Mouse (Mus musculus): ENCODE results near the gene Ap3m1. TPM values are rescaled to one million over a fixed set of nuclear protein-coding genes. Genes with fewer than 3 reads are reported as not detected.

The Ap3m1 gene
- total RNA-seq, 1 experiment: 48.5 TPM

- no peak for TF ChIP-seq CHD2 (IDR thresholded peaks at IDR 0.05; ENCODE audit: low read depth, low read length)
- no peak for TF ChIP-seq MAFK (IDR thresholded peaks at IDR 0.05; ENCODE audit: insufficient read depth, low read depth, low read length)
- no peak for TF ChIP-seq HCFC1 (IDR thresholded peaks at IDR 0.05; ENCODE audit: borderline replicate concordance, insufficient read depth, low read length)
- no peak for TF ChIP-seq ZNF384 (IDR thresholded peaks at IDR 0.05; ENCODE audit: low read depth, low read length)
- no peak for TF ChIP-seq ZC3H11A (IDR thresholded peaks at IDR 0.05; ENCODE audit: borderline replicate concordance, low read depth, low read length)
- DNase-seq (ENCODE audit: low read depth, low spot score): peak; percentile 38
- no peaks in the 10 kb centered on the region for H3K4me1 ChIP-seq (ENCODE audit: control insufficient read depth in 2 of 2, insufficient read depth in 2 of 2, low read length in 2 of 2, poor library complexity in 1 of 2)
- in situ Hi-C loops (cut with MboI; ENCODE audit: low sequenced_read_pairs in 2 of 2, unreplicated experiment in 2 of 2): no loop called here
- H3K27ac ChIP-seq (ENCODE audit: insufficient read depth, low read depth, low read length, poor library complexity, severe bottlenecking): no peak overlapping the region
- H3K4me3 ChIP-seq (ENCODE audit: insufficient read depth in 1 of 2, low read depth in 1 of 2, low read length in 2 of 2, poor library complexity in 1 of 2, severe bottlenecking in 1 of 2): no peak overlapping the region
- H3K9me3 ChIP-seq (ENCODE audit: control insufficient read depth, insufficient read depth, low read depth, low read length): no peaks in the 10 kb centered on the region
- no peaks in the 10 kb centered on the region for H3K36me3 ChIP-seq (ENCODE audit: control insufficient read depth, insufficient read depth, low read length, poor library complexity, severe bottlenecking)
- no peak overlapping the region for H3K9ac ChIP-seq (ENCODE audit: insufficient read depth, low read depth, low read length, poor library complexity, severe bottlenecking)
Measured at GRCm38 (mm10) chr14:20993067-20993691, 59.1 kb downstream of the Ap3m1 start.

- Histone ChIP-seq H3K36me3 (ENCODE audit: control insufficient read depth, insufficient read depth, low read length, poor library complexity, severe bottlenecking) (no peaks in the 10 kb centered on the region), H3K9me3 (ENCODE audit: control insufficient read depth, insufficient read depth, low read depth, low read length) (no peaks in the 10 kb centered on the region), H3K4me3 (ENCODE audit: insufficient read depth in 1 of 2, low read depth in 1 of 2, low read length in 2 of 2, poor library complexity in 1 of 2, severe bottlenecking in 1 of 2) (no peak overlapping the region), H3K27ac (ENCODE audit: insufficient read depth, low read depth, low read length, poor library complexity, severe bottlenecking) (no peak overlapping the region), H3K4me1 (ENCODE audit: control insufficient read depth in 2 of 2, insufficient read depth in 2 of 2, low read length in 2 of 2, poor library complexity in 1 of 2) (no peaks in the 10 kb centered on the region), H3K9ac (ENCODE audit: insufficient read depth, low read depth, low read length, poor library complexity, severe bottlenecking) (no peak overlapping the region)
- in situ Hi-C loops (cut with MboI; ENCODE audit: low sequenced_read_pairs in 2 of 2, unreplicated experiment in 2 of 2): no loop called here
- TF ChIP-seq ZNF384 (IDR thresholded peaks at IDR 0.05; ENCODE audit: low read depth, low read length) (no peak), MAFK (IDR thresholded peaks at IDR 0.05; ENCODE audit: insufficient read depth, low read depth, low read length) (no peak), HCFC1 (IDR thresholded peaks at IDR 0.05; ENCODE audit: borderline replicate concordance, insufficient read depth, low read length) (no peak), ZC3H11A (IDR thresholded peaks at IDR 0.05; ENCODE audit: borderline replicate concordance, low read depth, low read length) (no peak), CHD2 (IDR thresholded peaks at IDR 0.05; ENCODE audit: low read depth, low read length) (no peak)
- DNase-seq (ENCODE audit: low read depth, low spot score): no peak
Measured at GRCm38 (mm10) chr14:20991492-20991891, 60.8 kb downstream of the Ap3m1 start.

GRCm38 (mm10) chr14:20985482-20985881 is 66.8 kb downstream of the Ap3m1 start:
- H3K9ac ChIP-seq (ENCODE audit: insufficient read depth, low read depth, low read length, poor library complexity, severe bottlenecking): no peak overlapping the region
- no peak for TF ChIP-seq HCFC1 (IDR thresholded peaks at IDR 0.05; ENCODE audit: borderline replicate concordance, insufficient read depth, low read length)
- TF ChIP-seq MAFK (IDR thresholded peaks at IDR 0.05; ENCODE audit: insufficient read depth, low read depth, low read length): no peak
- no peak for TF ChIP-seq ZC3H11A (IDR thresholded peaks at IDR 0.05; ENCODE audit: borderline replicate concordance, low read depth, low read length)
- no peak for TF ChIP-seq ZNF384 (IDR thresholded peaks at IDR 0.05; ENCODE audit: low read depth, low read length)
- TF ChIP-seq CHD2 (IDR thresholded peaks at IDR 0.05; ENCODE audit: low read depth, low read length): no peak
- no peaks in the 10 kb centered on the region for H3K9me3 ChIP-seq (ENCODE audit: control insufficient read depth, insufficient read depth, low read depth, low read length)
- no peak for DNase-seq (ENCODE audit: low read depth, low spot score)
- H3K27ac ChIP-seq (ENCODE audit: insufficient read depth, low read depth, low read length, poor library complexity, severe bottlenecking): no peak overlapping the region
- H3K4me1 ChIP-seq (ENCODE audit: control insufficient read depth in 2 of 2, insufficient read depth in 2 of 2, low read length in 2 of 2, poor library complexity in 1 of 2): no peaks in the 10 kb centered on the region
- in situ Hi-C loops (cut with MboI; ENCODE audit: low sequenced_read_pairs in 2 of 2, unreplicated experiment in 2 of 2): no loop called here
- H3K4me3 ChIP-seq (ENCODE audit: insufficient read depth in 1 of 2, low read depth in 1 of 2, low read length in 2 of 2, poor library complexity in 1 of 2, severe bottlenecking in 1 of 2): no peak overlapping the region
- H3K36me3 ChIP-seq (ENCODE audit: control insufficient read depth, insufficient read depth, low read length, poor library complexity, severe bottlenecking): peaks cover 2% of the 10 kb centered on the region; the same call in 1 of the 2 replicates

GRCm38 (mm10) chr14:20983832-20984231 is 68.5 kb downstream of the Ap3m1 start:
- peaks cover 2% of the 10 kb centered on the region; the same call in 1 of the 2 replicates for H3K36me3 ChIP-seq (ENCODE audit: control insufficient read depth, insufficient read depth, low read length, poor library complexity, severe bottlenecking)

More at GRCm38 (mm10) chr14:20983832-20984231, 68.5 kb downstream of the Ap3m1 start:
- in situ Hi-C loops (cut with MboI; ENCODE audit: low sequenced_read_pairs in 2 of 2, unreplicated experiment in 2 of 2): no loop called here
- no peak for DNase-seq (ENCODE audit: low read depth, low spot score)
- Histone ChIP-seq H3K27ac (ENCODE audit: insufficient read depth, low read depth, low read length, poor library complexity, severe bottlenecking) (no peak overlapping the region), H3K4me3 (ENCODE audit: insufficient read depth in 1 of 2, low read depth in 1 of 2, low read length in 2 of 2, poor library complexity in 1 of 2, severe bottlenecking in 1 of 2) (no peak overlapping the region), H3K9ac (ENCODE audit: insufficient read depth, low read depth, low read length, poor library complexity, severe bottlenecking) (no peak overlapping the region), H3K4me1 (ENCODE audit: control insufficient read depth in 2 of 2, insufficient read depth in 2 of 2, low read length in 2 of 2, poor library complexity in 1 of 2) (no peaks in the 10 kb centered on the region), H3K9me3 (ENCODE audit: control insufficient read depth, insufficient read depth, low read depth, low read length) (no peaks in the 10 kb centered on the region)
- TF ChIP-seq CHD2 (IDR thresholded peaks at IDR 0.05; ENCODE audit: low read depth, low read length) (no peak), ZC3H11A (IDR thresholded peaks at IDR 0.05; ENCODE audit: borderline replicate concordance, low read depth, low read length) (no peak), ZNF384 (IDR thresholded peaks at IDR 0.05; ENCODE audit: low read depth, low read length) (no peak), HCFC1 (IDR thresholded peaks at IDR 0.05; ENCODE audit: borderline replicate concordance, insufficient read depth, low read length) (no peak), MAFK (IDR thresholded peaks at IDR 0.05; ENCODE audit: insufficient read depth, low read depth, low read length) (no peak)

Other genes starting within 250 kb of the Ap3m1 start
- gene Plau, start 215.8 kb downstream of the Ap3m1 start, total RNA-seq (2012; rRNA removed): 4.4 and 13.7 TPM in 2 replicates
- 92.1 and 116 TPM in 2 replicates for gene Vcl, start 123.1 kb downstream of the Ap3m1 start, total RNA-seq (2012; rRNA removed)
- gene Adk, start 66 bp upstream of the Ap3m1 start, total RNA-seq (2012; rRNA removed): 113 and 164 TPM in 2 replicates